Mouse (Mus musculus) megakaryocyte, adult 5-6 weeks (primary cell): ENCODE results near the gene Fst. TPM values are rescaled to one million over a fixed set of nuclear protein-coding genes. Genes with fewer than 3 reads are reported as not detected.

Source experiments
- ATAC-seq: 2 replicates; pipeline ENCODE4 v1.8.0; 2016; ENCODE audit warnings: mild to moderate bottlenecking, inconsistent platforms; ENCODE audit not compliant: poor library complexity, severe bottlenecking
- total RNA-seq, 2 experiments: library from RNA; stranded (forward) in 1 of 2; stranded (reverse) in 1 of 2; fragments of 153-499, 151-499 nt in 1 of 2; fragments of 221-1000, 200-1000 nt in 1 of 2; gene quantifications; 2 replicates each; pipeline versions ENCODE4 v1.2.3 to v1.2.4; 2015 to 2017

The Fst gene
- total RNA-seq, 2 experiments from 2014 or later = 0.18 to 0.91 TPM

- ATAC-seq = no peak
These were observed 38.5 kb downstream of the Fst start for GRCm38 (mm10) chr13:114420235-114420634.

DNA sequence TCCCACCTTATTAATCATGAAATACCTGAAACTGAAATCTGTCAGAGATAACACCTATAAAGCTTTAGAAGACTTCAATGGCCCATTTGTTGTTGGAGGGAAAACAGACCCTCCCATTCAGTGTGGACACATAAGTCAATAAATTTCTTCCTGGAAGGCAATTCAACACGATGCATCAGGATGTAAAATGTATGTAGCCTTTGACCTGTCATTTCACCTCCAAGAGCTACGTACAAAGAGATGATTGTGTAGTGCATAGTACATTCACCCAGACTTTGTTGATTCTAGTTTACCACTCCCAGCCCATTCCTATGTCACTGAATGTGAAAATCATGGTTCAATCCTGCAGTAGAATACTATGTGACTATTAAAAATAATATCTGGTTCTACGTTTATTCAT lies 39.4 kb downstream of the Fst start:
- no peak for ATAC-seq

GRCm38 (mm10) chr13:114412326-114412725 lies 46.4 kb downstream of the Fst start:
- no peak for ATAC-seq

- ATAC-seq = no peak
These were observed 51.9 kb downstream of the Fst start for GRCm38 (mm10) chr13:114406866-114407265.

- no peak for ATAC-seq
These were observed 52.3 kb downstream of the Fst start for GRCm38 (mm10) chr13:114406424-114406823.

DNA sequence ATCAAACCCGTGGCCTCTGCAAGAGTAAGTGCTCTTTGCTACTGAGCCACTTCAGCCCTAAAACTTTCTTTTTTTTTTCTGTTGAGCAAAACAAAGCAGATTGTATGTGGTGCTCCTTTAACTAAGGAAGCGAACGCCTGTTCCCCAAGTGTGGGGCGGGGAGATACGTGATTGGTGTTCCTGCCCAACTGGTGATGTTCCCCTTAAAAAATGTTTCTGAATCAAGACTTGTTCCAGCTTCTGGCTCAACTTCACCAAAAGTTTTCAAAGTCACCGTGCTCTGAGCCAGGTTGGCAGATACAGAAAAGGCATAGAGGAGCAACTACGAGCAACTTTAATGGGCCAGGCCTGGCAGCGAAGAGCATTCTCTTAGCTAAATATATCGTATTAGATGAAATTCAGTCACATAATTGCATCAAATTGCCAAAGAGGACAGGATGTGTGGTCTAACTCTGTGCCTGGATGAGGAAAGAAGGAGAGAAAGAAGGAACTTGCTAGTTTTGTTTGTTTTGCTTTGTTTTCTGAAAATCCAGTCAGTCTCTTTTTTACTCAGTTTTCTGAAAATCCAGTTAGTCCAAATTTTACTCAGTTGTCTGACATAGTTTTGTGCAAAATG lies 53.5 kb downstream of the Fst start:
- peak; percentile 84 for ATAC-seq

Other genes starting within 250 kb of the Fst start
- 189 and 197 TPM in 2 replicates for gene Ndufs4, start 70.7 kb downstream of the Fst start, total RNA-seq (2015)
- 139 and 187 TPM in 2 replicates for gene Ndufs4, start 70.7 kb downstream of the Fst start, total RNA-seq (2017)